Comparison of ENCODE assay signal across 9 mouse cellular contexts in genomic region chr10:127514764-127515163, GRCm38 (mm10). TPM values are rescaled to one million over a fixed set of nuclear protein-coding genes. Genes with fewer than 3 reads are reported as not detected.
DNase-seq lines count a peak whose midpoint lies in the region; ATAC-seq and TF ChIP-seq lines count a peak whose summit lies in the region.
"Had no signal": no experiment of that assay in that cellular context is flagged by ENCODE, and none has a peak within 500 bp of the region (broad histone marks: within the 10 kb centered on the region; RNA-seq: fewer than 3 reads in every experiment).

TSS of gene Ndufa4l2 (plus strand) at chr10:127514967.

- peaks cover 72% of the 10 kb centered on the region for H3K4me1 ChIP-seq in megakaryocyte, embryonic 14.5 days
- peaks cover 57% of the 10 kb centered on the region for H3K4me1 ChIP-seq in hindbrain, embryonic 14.5 days (replicated peaks; ENCODE audit: control insufficient read depth, insufficient read depth, low read length)

- H3K27ac ChIP-seq in gastrocnemius, adult 2 months, result peak within 1 kb of the TSS; percentile 78
- no peak within 1 kb of the TSS for H3K27ac ChIP-seq in hindbrain, embryonic 14.5 days
- H3K27ac ChIP-seq: macrophage had no signal

- peak within 1 kb of the TSS; percentile 75 for H3K4me2 ChIP-seq in hindbrain, embryonic 14.5 days (replicated peaks)

- TF ChIP-seq CTCF in gastrocnemius, adult 2 months (IDR thresholded peaks at IDR 0.05), result no peak

- peak; percentile 79 for DNase-seq in gastrocnemius, adult 2 months
- DNase-seq in hindbrain, embryonic 14.5 days (ENCODE audit: low spot score), result no peak
- DNase-seq in lung, postnatal 14 days, result peak; percentile 41
- DNase-seq in left cerebral cortex, postnatal 4 days, result no peak
- no peak for DNase-seq in right cerebral cortex, postnatal 4 days
- no peak for DNase-seq in thymus, postnatal 4 days

- intact Hi-C loops in gastrocnemius, adult 2 months (cut with DNase I), result no loop called here
- intact Hi-C loops in left cerebral cortex, postnatal 4 days (cut with DNase I), result no loop called here

- H3K9me3 ChIP-seq in megakaryocyte, embryonic 14.5 days, result no peaks in the 10 kb centered on the region
- H3K9me3 ChIP-seq in hindbrain, embryonic 14.5 days (ENCODE audit: control insufficient read depth, low read length), result no peaks in the 10 kb centered on the region

- H3K4me3 ChIP-seq in megakaryocyte, embryonic 14.5 days (replicated peaks), result peak within 1 kb of the TSS; percentile 89
- H3K4me3 ChIP-seq in gastrocnemius, adult 2 months, result peak within 1 kb of the TSS; percentile 63
- H3K4me3 ChIP-seq in hindbrain, embryonic 14.5 days (replicated peaks; ENCODE audit: low read length), result no peak within 1 kb of the TSS

- peaks cover 60% of the 10 kb centered on the region for H3K27me3 ChIP-seq in megakaryocyte, embryonic 14.5 days (replicated peaks)
- H3K27me3 ChIP-seq in hindbrain, embryonic 14.5 days (ENCODE audit: control insufficient read depth, insufficient read depth, low read length), result no peaks in the 10 kb centered on the region

- ATAC-seq in megakaryocyte, adult 5-6 weeks (ENCODE audit: poor library complexity, severe bottlenecking), result no peak
- ATAC-seq in hindbrain, embryonic 14.5 days (ENCODE audit: low FRiP score), result no peak

- 22% methylated on average over 6 of the region's 6 CpGs for WGBS in hindbrain, embryonic 14.5 days

- H3K9ac ChIP-seq in hindbrain, embryonic 14.5 days, result peak within 1 kb of the TSS; percentile 37; the same call in 1 of the 2 replicates

- H3K36me3 ChIP-seq in megakaryocyte, embryonic 14.5 days (replicated peaks; ENCODE audit: low read length), result peaks cover 35% of the 10 kb centered on the region
- H3K36me3 ChIP-seq in hindbrain, embryonic 14.5 days (replicated peaks; ENCODE audit: control insufficient read depth, insufficient read depth), result peaks cover 11% of the 10 kb centered on the region; the same call in 1 of the 2 replicates

RNA-seq across cellular contexts. Expression of gene Ndufa4l2, which starts in this region (rescaled TPM):
- polyA plus RNA-seq in megakaryocyte, embryonic 14.5 days (2012; ENCODE audit: insufficient read depth, low replicate concordance), result 0.23 and 5.2 TPM in 2 replicates
- total RNA-seq in megakaryocyte, adult 5-6 weeks (2015), result not detected in 2 replicates
- total RNA-seq in megakaryocyte, adult 5-6 weeks (2017), result not detected in 2 replicates
- 10 to 100 TPM in 1 of 2 experiments, 1 to 10 TPM in 1; 8.1 to 16.5 TPM for total RNA-seq in gastrocnemius, adult 2 months (2021)
- polyA plus RNA-seq in hindbrain, embryonic 14.5 days (2014; fragmentation: Nextera tagmentation; extraction: Ambion mirVana), result 12.7 and 18.0 TPM in 2 replicates
- 1 to 10 TPM; 4.9 to 7.5 TPM for total RNA-seq in left cerebral cortex, postnatal 4 days (2021)
- polyA plus RNA-seq: macrophage had no signal

Comparison
In these comparisons a context has a peak if more than half of its experiments do, and no peak if none do; other contexts are left out.
1. RNA of gene Ndufa4l2 (total RNA-seq): 8.1 to 16.5 TPM in gastrocnemius, adult 2 months and 4.9 to 7.5 TPM in left cerebral cortex, postnatal 4 days; not detected in megakaryocyte, adult 5-6 weeks; every median in the first group is over 4 times any median in the second.
2. DNase-seq: peak in gastrocnemius, adult 2 months (single experiment) and lung, postnatal 14 days (single experiment); none in hindbrain, embryonic 14.5 days (single experiment), left cerebral cortex, postnatal 4 days (single experiment), right cerebral cortex, postnatal 4 days (single experiment) and thymus, postnatal 4 days (single experiment).